Mouse (Mus musculus) urinary bladder, postnatal 14 days (tissue): ENCODE measurements at regions not wholly inside any gene's neighbourhood (a gene's known extent, or its start where the extent isn't known, plus 50 kb on each side); places are given as distances from the start of the nearest gene placed in this dataset.
"Not testable (repeated sequence)": the region's sequence is repeated elsewhere in the genome, so short reads cannot be mapped to it uniquely, and the experiment has no call there.

Source experiments
- DNase-seq: peaks from one replicate; pipeline ENCODE4 v3.0.0; 2021; ENCODE audit warnings: low spot score

- DNase-seq, result no peak
Measured at GRCm38 (mm10) chr5:39335321-39335720, 420.0 kb downstream of the Hs3st1 start.

GRCm38 (mm10) chr5:39334241-39334640 is 421.0 kb downstream of the Hs3st1 start:
- no peak for DNase-seq

GRCm38 (mm10) chr5:39325399-39325798 is 429.9 kb downstream of the Hs3st1 start:
- DNase-seq, result no peak

- no peak for DNase-seq
Measured at GRCm38 (mm10) chr5:39316478-39316877, 438.8 kb downstream of the Hs3st1 start.

- DNase-seq, result no peak
Measured at GRCm38 (mm10) chr5:39311211-39311610, 434.6 kb upstream of the Clnk start.

GRCm38 (mm10) chr5:39305794-39306193 is 429.2 kb upstream of the Clnk start:
- no peak for DNase-seq

GRCm38 (mm10) chr5:39292849-39293248 is 416.2 kb upstream of the Clnk start:
- DNase-seq, result no peak

- no peak for DNase-seq
Measured at GRCm38 (mm10) chr5:39281021-39281420, 404.4 kb upstream of the Clnk start.

GRCm38 (mm10) chr5:39273710-39274385 is 397.2 kb upstream of the Clnk start:
- DNase-seq, result no peak

- DNase-seq, result no peak
Measured at GRCm38 (mm10) chr5:39267106-39267505, 390.5 kb upstream of the Clnk start.

- DNase-seq, result no peak
Measured at GRCm38 (mm10) chr5:39260721-39261190, 384.1 kb upstream of the Clnk start.

GRCm38 (mm10) chr5:39257745-39258144 is 381.1 kb upstream of the Clnk start:
- DNase-seq, result no peak

- no peak for DNase-seq
Measured at GRCm38 (mm10) chr5:39252206-39252605, 375.6 kb upstream of the Clnk start.

- no peak for DNase-seq
Measured at GRCm38 (mm10) chr5:39251021-39251420, 374.4 kb upstream of the Clnk start.

- no peak for DNase-seq
Measured at GRCm38 (mm10) chr5:39219698-39220097, 343.1 kb upstream of the Clnk start.

- no peak for DNase-seq
Measured at GRCm38 (mm10) chr5:39216326-39216725, 339.7 kb upstream of the Clnk start.

- DNase-seq, result no peak
Measured at GRCm38 (mm10) chr5:39215016-39215415, 338.4 kb upstream of the Clnk start.

- DNase-seq, result no peak
Measured at GRCm38 (mm10) chr5:39212550-39212949, 335.9 kb upstream of the Clnk start.

- DNase-seq, result no peak
Measured at GRCm38 (mm10) chr5:39198856-39199255, 322.2 kb upstream of the Clnk start.

- DNase-seq, result not testable (repeated sequence)
Measured at GRCm38 (mm10) chr5:39191153-39191552, 314.5 kb upstream of the Clnk start.

GRCm38 (mm10) chr5:39181616-39182402 is 305.2 kb upstream of the Clnk start:
- no peak for DNase-seq

- no peak for DNase-seq
Measured at GRCm38 (mm10) chr5:39181028-39181427, 304.4 kb upstream of the Clnk start.

- DNase-seq, result no peak
Measured at GRCm38 (mm10) chr5:39177891-39178290, 301.3 kb upstream of the Clnk start.
